9 mouse cellular contexts compared by ENCODE assay signal in genomic region chr17:24455523-24456206, GRCm38 (mm10). TPM values are rescaled to one million over a fixed set of nuclear protein-coding genes. Genes with fewer than 3 reads are reported as not detected.
DNase-seq lines count a peak whose midpoint lies in the region; ATAC-seq and TF ChIP-seq lines count a peak whose summit lies in the region.
"Not testable (repeated sequence)": the region's sequence is repeated elsewhere in the genome, so short reads cannot be mapped to it uniquely, and the experiment has no call there.
"Had no signal": no experiment of that assay in that cellular context is flagged by ENCODE, and none has a peak within 500 bp of the region (broad histone marks: within the 10 kb centered on the region; RNA-seq: fewer than 3 reads in every experiment).

No protein-coding gene starts in this region.

- intact Hi-C loops in gastrocnemius, adult 2 months (cut with DNase I): loop anchor here (2.0 kb wide), 1 partner anchor 15 kb away; the partner anchor contains the start of genes E4f1 and Pgp

- 54% methylated on average over 10 of the region's 10 CpGs for WGBS in embryonic facial prominence, embryonic 10.5 days
- WGBS in hindbrain, embryonic 13.5 days: 49% methylated on average over 10 of the region's 10 CpGs
- 42% methylated on average over 10 of the region's 10 CpGs for WGBS in kidney, postnatal 0 days
- 40% methylated on average over 10 of the region's 10 CpGs for WGBS in liver, embryonic 14.5 days (ENCODE audit: insufficient replicate concordance)
- WGBS in midbrain, embryonic 13.5 days: 51% methylated on average over 10 of the region's 10 CpGs
- WGBS in stomach, embryonic 14.5 days: 49% methylated on average over 10 of the region's 10 CpGs

- peaks cover 11% of the 10 kb centered on the region for H3K36me3 ChIP-seq in embryonic facial prominence, embryonic 10.5 days (replicated peaks)
- peaks cover 10% of the 10 kb centered on the region for H3K36me3 ChIP-seq in hindbrain, embryonic 13.5 days
- not testable (repeated sequence) for H3K36me3 ChIP-seq in kidney, postnatal 0 days (ENCODE audit: insufficient read depth, low read length); liver, embryonic 14.5 days (replicated peaks; ENCODE audit: control insufficient read depth, insufficient read depth, low read depth); stomach, embryonic 14.5 days (ENCODE audit: control insufficient read depth, insufficient read depth, low read length)
- peaks cover 13% of the 10 kb centered on the region for H3K36me3 ChIP-seq in midbrain, embryonic 13.5 days

- peak overlapping the region; percentile 96 for H3K27ac ChIP-seq in embryonic facial prominence, embryonic 10.5 days (replicated peaks)
- peak overlapping the region; percentile 95 for H3K27ac ChIP-seq in gastrocnemius, adult 2 months
- peak overlapping the region; percentile 60 for H3K27ac ChIP-seq in hindbrain, embryonic 13.5 days
- H3K27ac ChIP-seq in kidney, postnatal 0 days: peak overlapping the region; percentile 60
- H3K27ac ChIP-seq in liver, embryonic 14.5 days: peak overlapping the region; percentile 70
- peak overlapping the region; percentile 91; the same call in 1 of the 2 replicates for H3K27ac ChIP-seq in midbrain, embryonic 13.5 days
- peak overlapping the region; percentile 10; the same call in 1 of the 2 replicates for H3K27ac ChIP-seq in stomach, embryonic 14.5 days (ENCODE audit: low read length)

- H3K4me1 ChIP-seq in embryonic facial prominence, embryonic 10.5 days: peaks cover 19% of the 10 kb centered on the region
- peaks cover 33% of the 10 kb centered on the region for H3K4me1 ChIP-seq in hindbrain, embryonic 13.5 days (replicated peaks)
- H3K4me1 ChIP-seq in kidney, postnatal 0 days (replicated peaks; ENCODE audit: insufficient read depth, low read length); stomach, embryonic 14.5 days (ENCODE audit: control insufficient read depth, insufficient read depth, low read length): not testable (repeated sequence)
- peaks cover 18 to 20% of the 10 kb centered on the region in 2 experiments for H3K4me1 ChIP-seq in liver, embryonic 14.5 days (replicated peaks; ENCODE audit: control insufficient read depth in 2 of 2, insufficient read depth in 2 of 2, low read length in 1 of 2)
- H3K4me1 ChIP-seq in midbrain, embryonic 13.5 days (replicated peaks): peaks cover 15% of the 10 kb centered on the region

- peak overlapping the region; percentile 90 for H3K4me3 ChIP-seq in embryonic facial prominence, embryonic 10.5 days
- H3K4me3 ChIP-seq in gastrocnemius, adult 2 months: peak overlapping the region; percentile 90
- H3K4me3 ChIP-seq in hindbrain, embryonic 13.5 days: peak overlapping the region; percentile 75
- H3K4me3 ChIP-seq in kidney, postnatal 0 days (replicated peaks; ENCODE audit: low read depth, low read length): peak overlapping the region; percentile 17
- peak overlapping the region; percentile 31 to 35; a peak in 3 of 4 replicates for H3K4me3 ChIP-seq in liver, embryonic 14.5 days (ENCODE audit: insufficient read depth in 1 of 2, low read depth in 2 of 2, low read length in 2 of 2)
- H3K4me3 ChIP-seq in midbrain, embryonic 13.5 days (replicated peaks): peak overlapping the region; percentile 88
- H3K4me3 ChIP-seq in stomach, embryonic 14.5 days (ENCODE audit: low read depth, low read length): peak overlapping the region; percentile 77; the same call in 1 of the 2 replicates

- not testable (repeated sequence) for H3K9me3 ChIP-seq in embryonic facial prominence, embryonic 10.5 days; hindbrain, embryonic 13.5 days; kidney, postnatal 0 days (replicated peaks; ENCODE audit: low read length); liver, embryonic 14.5 days (ENCODE audit: control insufficient read depth, low read length); midbrain, embryonic 13.5 days; stomach, embryonic 14.5 days (ENCODE audit: control insufficient read depth, low read depth, low read length)

- ATAC-seq in hindbrain, embryonic 13.5 days (ENCODE audit: low FRiP score); stomach, embryonic 14.5 days (ENCODE audit: insufficient number of reproducible peaks, insufficient read depth, low FRiP score, low read depth): not testable (repeated sequence)
- ATAC-seq in kidney, postnatal 0 days (replicated peaks; ENCODE audit: low FRiP score, low read depth): peak; percentile 17
- peak; percentile 10 for ATAC-seq in liver, embryonic 14.5 days (ENCODE audit: insufficient read depth)
- ATAC-seq in midbrain, embryonic 13.5 days: peak; percentile 21

- H3K9ac ChIP-seq in hindbrain, embryonic 13.5 days; kidney, postnatal 0 days (ENCODE audit: low read depth, low read length); midbrain, embryonic 13.5 days (replicated peaks); stomach, embryonic 14.5 days (replicated peaks; ENCODE audit: low read depth, low read length): not testable (repeated sequence)
- H3K9ac ChIP-seq in liver, embryonic 14.5 days (replicated peaks): peak overlapping the region; percentile 35; the same call in 1 of the 2 replicates

- not testable (repeated sequence) for H3K27me3 ChIP-seq in embryonic facial prominence, embryonic 10.5 days (replicated peaks; ENCODE audit: low read depth, poor library complexity, severe bottlenecking); hindbrain, embryonic 13.5 days; kidney, postnatal 0 days (ENCODE audit: insufficient read depth, low read length); liver, embryonic 14.5 days (ENCODE audit: control insufficient read depth, insufficient read depth, low read length); midbrain, embryonic 13.5 days; stomach, embryonic 14.5 days (ENCODE audit: control insufficient read depth, insufficient read depth, low read length)

- TF ChIP-seq CTCF in gastrocnemius, adult 2 months (IDR thresholded peaks at IDR 0.05); liver, embryonic 14.5 days (IDR thresholded peaks at IDR 0.05; ENCODE audit: low read depth): not testable (repeated sequence)
- TF ChIP-seq CTCF in kidney, postnatal 0 days (IDR thresholded peaks at IDR 0.05; ENCODE audit: low read depth): peak; percentile 29

- DNase-seq in CD4-positive helper T cell, adult 2 months (ENCODE audit: low read depth, low spot score): peak; percentile 33
- not testable (repeated sequence) for DNase-seq in embryonic facial prominence, embryonic 10.5 days (ENCODE audit: low spot score); gastrocnemius, adult 2 months; kidney, postnatal 0 days (ENCODE audit: low spot score); liver, embryonic 14.5 days (ENCODE audit: low read depth in 3 of 3, low spot score in 3 of 3)

- peak overlapping the region; percentile 79 for H3K4me2 ChIP-seq in hindbrain, embryonic 13.5 days
- peak overlapping the region; percentile 39 for H3K4me2 ChIP-seq in kidney, postnatal 0 days (ENCODE audit: low read length)
- peak overlapping the region; percentile 66 for H3K4me2 ChIP-seq in liver, embryonic 14.5 days (ENCODE audit: low read depth)
- H3K4me2 ChIP-seq in midbrain, embryonic 13.5 days (replicated peaks): peak overlapping the region; percentile 85
- peak overlapping the region; percentile 30 for H3K4me2 ChIP-seq in stomach, embryonic 14.5 days (replicated peaks; ENCODE audit: low read depth, low read length)

- TF ChIP-seq EP300 in liver, embryonic 14.5 days (IDR thresholded peaks at IDR 0.05; ENCODE audit: low read depth): not testable (repeated sequence)

RNA-seq across cellular contexts. Expression of gene Dnase1l2, which starts 12.8 kb away (rescaled TPM):
- polyA plus RNA-seq in embryonic facial prominence, embryonic 10.5 days (2016; fragmentation: Nextera tagmentation; extraction: Ambion mirVana): 2.5 and 3.6 TPM in 2 replicates
- total RNA-seq in gastrocnemius, adult 2 months (2021): 1 to 10 TPM; 1.4 to 2.2 TPM
- polyA plus RNA-seq in hindbrain, embryonic 13.5 days (2015; fragmentation: Nextera tagmentation; extraction: Ambion mirVana): 5.1 and 6.0 TPM in 2 replicates
- 3.8 and 4.1 TPM in 2 replicates for polyA plus RNA-seq in kidney, postnatal 0 days (2015; fragmentation: Nextera tagmentation; extraction: Ambion mirVana)
- polyA plus RNA-seq in liver, embryonic 14.5 days (2012; rRNA removed): 2.1 and 2.3 TPM in 2 replicates
- polyA plus RNA-seq in liver, embryonic 14.5 days (2014; fragmentation: Nextera tagmentation; extraction: Ambion mirVana): 0.14 and 0.46 TPM in 2 replicates
- 6.8 and 6.9 TPM in 2 replicates for polyA plus RNA-seq in midbrain, embryonic 13.5 days (2015; fragmentation: Nextera tagmentation; extraction: Ambion mirVana)
- 2.6 and 3.1 TPM in 2 replicates for polyA plus RNA-seq in stomach, embryonic 14.5 days (2014; fragmentation: Nextera tagmentation; extraction: Ambion mirVana)

RNA-seq across cellular contexts. Expression of gene E4f1, which starts 14.4 kb away (rescaled TPM):
- 35.5 and 36.6 TPM in 2 replicates for polyA plus RNA-seq in embryonic facial prominence, embryonic 10.5 days (2016; fragmentation: Nextera tagmentation; extraction: Ambion mirVana)
- total RNA-seq in gastrocnemius, adult 2 months (2021): 10 to 100 TPM; 11.4 to 16.5 TPM
- polyA plus RNA-seq in hindbrain, embryonic 13.5 days (2015; fragmentation: Nextera tagmentation; extraction: Ambion mirVana): 41.9 and 43.5 TPM in 2 replicates
- polyA plus RNA-seq in kidney, postnatal 0 days (2015; fragmentation: Nextera tagmentation; extraction: Ambion mirVana): 9.8 and 12.0 TPM in 2 replicates
- 17.1 and 19.9 TPM in 2 replicates for polyA plus RNA-seq in liver, embryonic 14.5 days (2012; rRNA removed)
- polyA plus RNA-seq in liver, embryonic 14.5 days (2014; fragmentation: Nextera tagmentation; extraction: Ambion mirVana): 4.5 and 5.0 TPM in 2 replicates
- 44.0 and 45.1 TPM in 2 replicates for polyA plus RNA-seq in midbrain, embryonic 13.5 days (2015; fragmentation: Nextera tagmentation; extraction: Ambion mirVana)
- 25.1 and 28.5 TPM in 2 replicates for polyA plus RNA-seq in stomach, embryonic 14.5 days (2014; fragmentation: Nextera tagmentation; extraction: Ambion mirVana)

RNA-seq across cellular contexts. Expression of gene Pgp, which starts 14.5 kb away (rescaled TPM):
- polyA plus RNA-seq in embryonic facial prominence, embryonic 10.5 days (2016; fragmentation: Nextera tagmentation; extraction: Ambion mirVana): 71.0 and 72.8 TPM in 2 replicates
- 10 to 100 TPM; 50.8 to 56.3 TPM for total RNA-seq in gastrocnemius, adult 2 months (2021)
- 55.4 and 56.9 TPM in 2 replicates for polyA plus RNA-seq in hindbrain, embryonic 13.5 days (2015; fragmentation: Nextera tagmentation; extraction: Ambion mirVana)
- polyA plus RNA-seq in kidney, postnatal 0 days (2015; fragmentation: Nextera tagmentation; extraction: Ambion mirVana): 61.7 and 64.0 TPM in 2 replicates
- 37.9 and 38.2 TPM in 2 replicates for polyA plus RNA-seq in liver, embryonic 14.5 days (2012; rRNA removed)
- 70.4 and 76.7 TPM in 2 replicates for polyA plus RNA-seq in liver, embryonic 14.5 days (2014; fragmentation: Nextera tagmentation; extraction: Ambion mirVana)
- polyA plus RNA-seq in midbrain, embryonic 13.5 days (2015; fragmentation: Nextera tagmentation; extraction: Ambion mirVana): 48.3 and 54.9 TPM in 2 replicates
- polyA plus RNA-seq in stomach, embryonic 14.5 days (2014; fragmentation: Nextera tagmentation; extraction: Ambion mirVana): 51.7 and 57.0 TPM in 2 replicates

RNA-seq across cellular contexts. Expression of gene Bricd5, which starts 18.0 kb away (rescaled TPM):
- polyA plus RNA-seq in embryonic facial prominence, embryonic 10.5 days (2016; fragmentation: Nextera tagmentation; extraction: Ambion mirVana): 0.36 and 0.67 TPM in 2 replicates
- not detected for total RNA-seq in gastrocnemius, adult 2 months (2021)
- 0.27 and 1.2 TPM in 2 replicates for polyA plus RNA-seq in hindbrain, embryonic 13.5 days (2015; fragmentation: Nextera tagmentation; extraction: Ambion mirVana)
- polyA plus RNA-seq in kidney, postnatal 0 days (2015; fragmentation: Nextera tagmentation; extraction: Ambion mirVana): 1.2 and 1.6 TPM in 2 replicates
- polyA plus RNA-seq in liver, embryonic 14.5 days (2012; rRNA removed): 0.29 and 0.30 TPM in 2 replicates
- polyA plus RNA-seq in liver, embryonic 14.5 days (2014; fragmentation: Nextera tagmentation; extraction: Ambion mirVana): 0.23 TPM in 1 of 2 replicates, not detected in the other
- polyA plus RNA-seq in midbrain, embryonic 13.5 days (2015; fragmentation: Nextera tagmentation; extraction: Ambion mirVana): not detected in 2 replicates
- polyA plus RNA-seq in stomach, embryonic 14.5 days (2014; fragmentation: Nextera tagmentation; extraction: Ambion mirVana): 0.56 TPM in 1 of 2 replicates, not detected in the other
- total RNA-seq: heart, postnatal 25 days had no signal

RNA-seq across cellular contexts. Expression of gene Mlst8, which starts 23.2 kb away (rescaled TPM):
- 37.5 and 39.0 TPM in 2 replicates for polyA plus RNA-seq in embryonic facial prominence, embryonic 10.5 days (2016; fragmentation: Nextera tagmentation; extraction: Ambion mirVana)
- total RNA-seq in gastrocnemius, adult 2 months (2021): 10 to 100 TPM; 12.1 to 14.8 TPM
- polyA plus RNA-seq in hindbrain, embryonic 13.5 days (2015; fragmentation: Nextera tagmentation; extraction: Ambion mirVana): 35.5 and 36.1 TPM in 2 replicates
- polyA plus RNA-seq in kidney, postnatal 0 days (2015; fragmentation: Nextera tagmentation; extraction: Ambion mirVana): 24.1 and 24.2 TPM in 2 replicates
- 13.5 and 18.5 TPM in 2 replicates for polyA plus RNA-seq in liver, embryonic 14.5 days (2012; rRNA removed)
- polyA plus RNA-seq in liver, embryonic 14.5 days (2014; fragmentation: Nextera tagmentation; extraction: Ambion mirVana): 9.6 and 11.2 TPM in 2 replicates
- polyA plus RNA-seq in midbrain, embryonic 13.5 days (2015; fragmentation: Nextera tagmentation; extraction: Ambion mirVana): 38.6 and 41.4 TPM in 2 replicates
- 39.7 and 46.2 TPM in 2 replicates for polyA plus RNA-seq in stomach, embryonic 14.5 days (2014; fragmentation: Nextera tagmentation; extraction: Ambion mirVana)

Comparison
In these comparisons a context has a peak if more than half of its experiments do, and no peak if none do; other contexts are left out.
1. H3K27ac ChIP-seq: peak in every context shown above with its lines; median percentile 96 in embryonic facial prominence, embryonic 10.5 days; 95 in gastrocnemius, adult 2 months; 91 in midbrain, embryonic 13.5 days; 70 in liver, embryonic 14.5 days; 60 in hindbrain, embryonic 13.5 days; 60 in kidney, postnatal 0 days; 10 in stomach, embryonic 14.5 days.
2. H3K4me3 ChIP-seq: peak in every context shown above with its lines; median percentile 90 in embryonic facial prominence, embryonic 10.5 days; 90 in gastrocnemius, adult 2 months; 88 in midbrain, embryonic 13.5 days; 77 in stomach, embryonic 14.5 days; 75 in hindbrain, embryonic 13.5 days; 33 in liver, embryonic 14.5 days; 17 in kidney, postnatal 0 days.
3. H3K4me2 ChIP-seq: peak in every context shown above with its lines; median percentile 85 in midbrain, embryonic 13.5 days; 79 in hindbrain, embryonic 13.5 days; 66 in liver, embryonic 14.5 days; 39 in kidney, postnatal 0 days; 30 in stomach, embryonic 14.5 days.